Mouse (Mus musculus) bone marrow macrophage, adult 2 months (primary cell): Measurements from ENCODE around the gene Tex30.

Experiments
- CTCF ChIP-seq: IDR thresholded peaks from 2 replicates; pipeline ENCODE4 v1.5.1; 2012; ENCODE audit warnings: low read depth, mild to moderate bottlenecking, low read length, moderate library complexity
- POLR2A ChIP-seq: IDR thresholded peaks from 2 replicates; pipeline ENCODE4 v1.6.1; 2012; ENCODE audit warnings: mild to moderate bottlenecking, low read depth, low read length, borderline replicate concordance

DNA sequence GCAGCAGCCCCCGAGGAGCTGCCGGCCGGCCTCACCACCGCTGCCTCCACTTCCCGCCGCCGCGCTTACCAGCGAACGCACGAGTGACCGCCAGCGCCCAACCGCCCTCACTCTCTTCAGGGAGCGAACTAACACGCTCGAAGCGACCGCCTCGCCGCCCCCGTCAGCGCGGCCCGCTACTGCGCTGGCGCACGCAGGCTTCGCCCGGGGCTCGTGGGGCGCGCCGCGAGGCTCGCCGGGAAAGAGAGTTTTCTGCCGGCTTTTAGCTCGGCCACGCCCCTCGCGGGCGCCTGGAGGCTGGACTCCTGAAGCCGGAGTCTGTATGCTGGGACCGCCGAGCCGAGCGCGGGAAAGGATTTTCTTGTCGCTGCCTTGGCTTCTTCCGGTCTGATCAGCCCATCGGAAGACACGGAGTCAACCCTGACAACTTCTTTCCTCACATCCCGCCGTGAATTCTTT lies at the start of gene Tex30:
- TF ChIP-seq CTCF, result no peak
- TF ChIP-seq POLR2A, result no peak
